Mouse (Mus musculus) lung, postnatal 36 days (tissue): ENCODE results near the gene Pcyt1b.

Source experiments
- DNase-seq: peaks from one replicate; pipeline ENCODE4 v3.0.0; 2022; ENCODE audit warnings: mixed read lengths

Pcyt1b gene

GRCm38 (mm10) chrX:93732975-93733748, 78.5 kb downstream of the Pcyt1b start:
- no peak for DNase-seq

DNA sequence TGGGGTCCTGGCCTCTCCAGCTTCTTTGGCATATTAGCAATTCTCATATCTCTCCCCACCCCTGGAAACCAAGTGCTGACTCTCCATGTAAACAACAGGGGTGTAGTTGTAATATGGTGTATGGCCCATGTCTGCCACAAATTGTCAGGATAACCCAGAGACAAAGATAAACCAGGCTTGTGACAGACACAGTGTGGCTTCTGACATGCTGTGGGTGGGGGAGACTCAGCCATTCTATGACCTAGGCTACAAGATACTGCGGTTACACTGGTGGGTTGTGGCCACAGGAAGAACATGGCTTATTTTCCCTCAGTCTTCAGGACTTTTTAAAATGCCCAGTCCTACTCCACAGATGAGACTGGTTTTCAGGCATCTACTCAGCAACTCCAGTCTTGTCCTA, 94.5 kb downstream of the Pcyt1b start:
- DNase-seq: no peak

DNA sequence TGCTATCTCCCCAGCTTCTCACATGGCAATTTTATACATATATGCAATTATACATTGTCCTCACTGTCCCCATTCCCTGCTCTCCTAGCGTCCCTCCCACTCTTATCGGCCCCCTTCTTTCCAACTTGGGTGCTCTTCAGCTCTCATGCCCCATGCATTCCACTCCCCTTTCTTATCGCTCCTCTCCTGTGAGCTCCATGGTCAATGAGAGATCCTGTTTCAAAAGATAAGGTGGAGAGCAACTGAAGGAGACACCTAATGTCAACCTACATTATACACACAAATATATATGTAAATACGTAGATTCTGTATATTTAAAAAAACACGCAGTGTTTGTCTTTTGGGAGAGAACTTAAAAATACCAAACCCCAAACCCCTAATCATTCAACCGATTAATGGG, 95.9 kb downstream of the Pcyt1b start:
- DNase-seq: no peak

DNA sequence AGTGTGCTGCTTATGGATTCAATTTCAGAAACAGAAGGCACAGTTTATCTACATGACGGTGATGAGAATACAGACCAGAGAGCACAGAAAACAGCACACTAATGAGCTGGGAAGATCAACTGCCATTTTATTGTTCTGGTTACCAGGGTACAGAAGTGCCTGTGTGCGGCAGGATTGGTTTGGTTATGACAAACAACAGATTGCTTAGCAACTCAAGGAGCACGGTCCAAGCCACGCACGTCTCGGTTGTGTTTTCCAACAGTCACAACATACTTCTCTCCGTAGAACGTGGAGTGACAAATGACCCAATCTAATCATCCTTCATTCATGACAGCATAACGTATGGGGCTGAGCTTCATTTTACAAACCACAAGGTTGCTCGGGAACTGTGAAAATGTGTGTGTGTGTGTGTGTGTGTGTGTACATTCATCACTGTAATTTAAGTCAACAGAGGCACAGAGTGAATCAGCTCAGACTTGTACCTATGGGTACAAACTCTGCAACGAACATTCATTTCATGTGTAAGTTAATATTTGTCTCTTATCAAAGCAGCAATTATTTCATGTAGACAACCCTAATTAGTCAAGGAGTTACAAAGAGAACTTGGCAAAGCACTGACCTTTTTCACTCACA, 100.7 kb downstream of the Pcyt1b start:
- peak; percentile 3 for DNase-seq

- no peak for DNase-seq
Observed at GRCm38 (mm10) chrX:93756867-93757455, 102.3 kb downstream of the Pcyt1b start.

DNA sequence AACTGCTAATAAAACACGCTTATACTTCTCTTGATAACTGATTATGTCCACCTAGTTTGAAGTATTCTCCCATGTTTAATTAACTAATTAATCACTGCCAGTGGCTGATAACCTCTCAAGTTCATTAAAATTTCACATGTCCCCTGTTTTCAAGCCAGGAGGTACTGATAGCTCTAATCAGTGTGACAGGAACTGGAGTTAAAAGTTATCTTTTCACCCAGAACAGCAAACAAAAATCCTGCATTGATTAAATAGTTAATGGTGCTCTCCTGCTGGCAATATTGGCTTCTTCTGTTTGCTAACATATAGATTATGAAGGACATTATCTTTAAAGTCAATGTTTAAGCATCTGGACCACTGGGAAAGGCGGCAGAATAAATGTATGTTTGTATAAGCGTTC, 106.1 kb downstream of the Pcyt1b start:
- DNase-seq: no peak

- no peak for DNase-seq
Observed at GRCm38 (mm10) chrX:93789562-93789961, 134.9 kb downstream of the Pcyt1b start.

- peak; percentile 69 for DNase-seq
Observed at GRCm38 (mm10) chrX:93793168-93793567, 138.5 kb downstream of the Pcyt1b start.
